Mouse (Mus musculus) retina, postnatal 1 day (tissue): ENCODE measurements around the gene Zfp967.
"Not testable (repeated sequence)": the region's sequence is repeated elsewhere in the genome, so short reads cannot be mapped to it uniquely, and the experiment has no call there.

Experiments
- DNase-seq: peaks from one replicate; pipeline ENCODE4 v3.0.0-alpha.2; 2012

Gene Zfp967

GRCm38 (mm10) chr2:176520756-176521155 lies at the start of gene Zfp967:
Gene Zfp967, plus strand, starts transcription at chr2:176521056.
- not testable (repeated sequence) for DNase-seq

GRCm38 (mm10) chr2:176486683-176487082 lies 34.2 kb upstream of the Zfp967 start, which contains the start of gene Gm14434:
Gene Gm14434, minus strand, starts transcription at chr2:176486783.
- not testable (repeated sequence) for DNase-seq
